Mouse (Mus musculus) T-helper 2 cell (primary cell): Measurements from ENCODE around the gene Dusp15.

Experiments
- in situ Hi-C: fragments of 300-600 bp; cut with MboI, MseI; formaldehyde crosslinking; loops from one replicate; pipeline ENCODE4 v1.15.1; 2025; ENCODE audit warnings: high pct_unique_total_duplicates

The Dusp15 gene

GRCm38 (mm10) chr2:152951065-152951849 is at the start of gene Dusp15:
Gene Dusp15 (minus strand): TSS chr2:152951698.
- in situ Hi-C loops = no loop called here

DNA sequence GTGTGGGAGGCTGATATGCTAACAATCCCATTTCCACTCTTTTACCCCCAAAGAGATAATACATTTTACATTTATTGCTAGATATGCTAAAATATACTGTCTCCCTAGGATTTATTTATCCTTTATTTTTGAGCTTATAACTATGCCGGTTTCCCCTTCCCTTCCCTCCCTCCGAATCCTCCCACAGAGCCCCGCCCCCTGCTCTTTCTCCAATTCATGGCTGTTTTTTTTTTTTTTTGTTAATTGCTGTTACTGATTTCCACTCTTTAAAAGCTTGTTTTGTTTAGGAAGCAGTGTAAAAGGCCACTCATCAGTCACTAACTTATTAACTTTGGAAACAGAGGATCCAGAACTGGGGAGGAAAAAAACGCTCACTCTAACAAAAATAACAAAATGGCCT is 45.5 kb upstream of the Dusp15 start:
- in situ Hi-C loops = no loop called here

- in situ Hi-C loops = no loop called here
These were observed 40.0 kb upstream of the Dusp15 start for GRCm38 (mm10) chr2:152991529-152991928.

- in situ Hi-C loops = no loop called here
These were observed 34.1 kb upstream of the Dusp15 start for GRCm38 (mm10) chr2:152985582-152985981.

- in situ Hi-C loops = no loop called here
These were observed 25.5 kb upstream of the Dusp15 start for GRCm38 (mm10) chr2:152976991-152977390.

GRCm38 (mm10) chr2:152965555-152965954 is 14.1 kb upstream of the Dusp15 start:
- in situ Hi-C loops = no loop called here

- in situ Hi-C loops = no loop called here
These were observed 10.7 kb upstream of the Dusp15 start, which contains the start of gene Ttll9 for GRCm38 (mm10) chr2:152962091-152962793. Gene Ttll9 (plus strand): TSS chr2:152962485.

- in situ Hi-C loops = no loop called here
These were observed 6.6 kb upstream of the Dusp15 start for GRCm38 (mm10) chr2:152958116-152958515.

- in situ Hi-C loops = no loop called here
These were observed 587 bp upstream of the Dusp15 start for GRCm38 (mm10) chr2:152951850-152952720.

- in situ Hi-C loops = no loop called here
These were observed 987 bp downstream of the Dusp15 start for GRCm38 (mm10) chr2:152950358-152951064.

GRCm38 (mm10) chr2:152948438-152949020 is 3.0 kb downstream of the Dusp15 start:
- in situ Hi-C loops = no loop called here

- in situ Hi-C loops = no loop called here
These were observed 4.4 kb downstream of the Dusp15 start for GRCm38 (mm10) chr2:152947098-152947497.

DNA sequence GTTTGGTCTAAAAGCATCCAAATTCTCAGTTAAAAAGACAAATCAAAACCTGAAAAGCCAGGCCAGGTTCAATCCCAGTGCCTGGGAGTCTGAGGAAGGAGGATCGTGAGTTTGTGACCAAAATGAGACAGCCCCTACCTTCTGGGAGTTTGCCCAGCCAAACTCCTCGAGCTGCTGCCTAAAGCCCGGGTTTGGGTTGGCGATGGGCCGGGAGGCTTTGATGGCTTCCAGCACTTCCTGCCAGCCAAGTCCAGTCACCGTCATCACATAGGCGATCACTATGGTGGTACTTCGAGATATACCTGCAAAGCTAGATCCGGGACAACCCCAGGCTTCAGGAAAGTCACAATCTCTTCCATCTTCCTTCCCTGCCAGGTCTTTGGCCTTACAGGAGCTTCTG is 7.5 kb downstream of the Dusp15 start:
- in situ Hi-C loops = no loop called here

DNA sequence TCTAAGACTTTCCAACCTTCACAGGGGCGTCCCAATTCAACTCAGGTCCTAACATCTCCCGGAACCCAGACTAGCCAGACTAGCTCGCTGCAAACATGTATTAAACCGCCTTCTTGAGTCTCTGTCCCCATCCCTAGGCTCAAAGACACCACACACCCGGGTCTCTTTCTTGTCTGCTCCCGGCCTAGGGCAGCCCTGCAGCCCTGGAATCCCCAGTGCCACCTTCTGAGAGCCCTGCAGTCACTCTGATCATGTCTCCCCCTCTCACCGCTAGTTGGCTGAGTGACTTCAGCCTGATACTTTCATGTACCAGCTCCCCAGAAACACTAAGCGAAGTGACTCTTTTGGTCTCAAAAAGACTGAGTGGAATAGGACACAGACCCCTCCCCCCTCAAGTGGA is 7.9 kb downstream of the Dusp15 start:
- in situ Hi-C loops = no loop called here

DNA sequence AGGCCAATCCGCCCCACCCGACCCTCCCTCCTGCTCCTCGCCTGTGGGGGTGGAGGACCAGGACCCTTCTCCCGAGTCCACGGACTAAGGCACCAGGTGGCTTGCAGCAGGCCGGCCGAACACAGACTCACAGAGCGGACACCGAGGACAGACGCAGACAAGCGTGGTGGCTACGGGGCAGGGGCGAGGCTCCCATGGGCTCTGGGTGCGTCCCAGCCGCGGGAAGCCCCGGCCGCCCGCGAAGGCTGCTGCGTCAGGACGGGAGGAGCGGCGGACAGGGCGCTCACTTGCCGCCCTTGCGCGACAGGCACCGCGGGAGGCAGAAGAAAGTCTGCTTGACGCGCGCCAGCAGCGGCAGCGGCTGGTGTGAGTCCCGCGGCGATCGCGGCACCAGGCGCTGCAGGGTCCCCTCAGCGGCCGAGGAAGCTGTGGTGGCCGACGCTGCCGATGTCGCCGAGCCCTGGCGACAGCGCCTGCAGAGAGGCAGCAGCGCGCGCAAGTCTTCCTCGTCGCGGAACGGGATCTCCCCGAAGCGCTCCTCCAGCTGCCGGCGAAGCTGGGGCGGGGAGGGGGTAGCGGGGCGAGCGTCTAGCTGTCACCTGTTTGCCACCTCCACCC is 8.5 kb downstream of the Dusp15 start:
- in situ Hi-C loops = no loop called here

GRCm38 (mm10) chr2:152941776-152942175 is 9.7 kb downstream of the Dusp15 start:
- in situ Hi-C loops = no loop called here

DNA sequence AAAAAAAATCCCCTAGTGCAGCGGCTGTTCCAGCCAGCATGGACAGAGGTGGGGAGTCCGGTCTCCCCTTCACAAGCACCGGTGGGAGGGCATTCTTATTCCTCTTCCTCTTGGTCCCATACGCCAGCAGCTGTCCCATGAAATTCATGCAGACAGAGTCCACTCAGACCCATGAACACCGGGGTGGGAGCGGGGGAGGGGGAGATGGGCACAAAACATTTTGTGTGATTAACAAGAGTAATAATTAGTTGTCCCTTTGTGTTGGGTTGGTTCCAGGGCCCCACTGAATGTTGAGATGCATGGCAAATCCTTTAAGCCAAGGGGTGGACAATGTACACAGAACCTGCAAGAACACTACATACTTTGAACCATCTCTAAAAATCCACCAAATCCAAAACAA is 10.4 kb downstream of the Dusp15 start:
- in situ Hi-C loops = no loop called here

DNA sequence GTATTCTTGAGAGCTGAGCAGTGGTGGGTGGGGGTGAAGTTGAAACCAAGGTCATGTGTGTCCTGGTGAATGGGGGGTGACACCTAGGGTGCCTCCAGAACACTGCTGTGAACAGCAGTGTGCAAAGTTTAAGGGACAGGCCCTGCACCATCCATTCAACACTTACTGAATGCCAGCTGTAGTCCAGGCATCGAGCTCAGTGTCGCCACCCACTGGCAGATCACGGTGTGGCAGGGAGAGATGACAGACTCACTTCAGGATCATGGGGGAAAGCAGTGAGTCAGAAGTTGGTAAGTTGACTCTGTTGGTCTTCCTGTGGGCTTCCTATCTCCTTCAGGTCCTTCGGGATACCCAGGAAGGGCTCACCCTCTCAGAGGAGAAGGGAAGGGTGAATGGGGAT is 11.7 kb downstream of the Dusp15 start:
- in situ Hi-C loops = no loop called here

- in situ Hi-C loops = no loop called here
These were observed 17.9 kb downstream of the Dusp15 start for GRCm38 (mm10) chr2:152933614-152934013.

DNA sequence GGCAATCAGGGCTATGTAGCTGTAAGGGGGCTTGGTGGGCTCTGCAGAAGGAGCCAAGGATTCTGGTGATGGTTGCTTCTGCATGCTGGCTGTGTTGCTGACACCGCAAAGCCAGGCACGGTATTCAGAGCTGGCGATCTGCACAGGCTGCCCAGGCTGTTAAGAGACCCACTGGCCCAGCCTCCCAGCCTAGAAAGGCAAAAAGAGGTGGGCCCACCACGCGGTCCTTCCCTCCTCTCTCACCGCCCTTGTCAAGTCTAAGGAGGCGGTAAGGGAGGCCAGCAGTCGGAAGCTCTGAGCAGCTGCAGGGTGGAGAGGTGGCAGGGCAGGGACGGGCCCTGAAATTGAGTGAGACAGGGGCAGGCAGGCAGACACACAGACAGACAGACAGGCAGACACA is 18.4 kb downstream of the Dusp15 start, which contains the start of gene Foxs1:
TSS of gene Foxs1 (minus strand) at position 161 of the 400 bp plus-strand sequence.
- in situ Hi-C loops = no loop called here
